Mouse (Mus musculus) heart, postnatal 0 days (tissue): ENCODE results near the gene Ctsh.

ENCODE experiments used
- CTCF ChIP-seq: IDR thresholded peaks from 2 replicates; pipeline ENCODE4 v1.5.1; 2016; ENCODE audit warnings: antibody characterized with exemption, control low read depth, low read depth
- EP300 ChIP-seq: IDR thresholded peaks from 2 replicates; pipeline ENCODE4 v1.6.1; 2016; ENCODE audit warnings: antibody characterized with exemption, low read depth

DNA sequence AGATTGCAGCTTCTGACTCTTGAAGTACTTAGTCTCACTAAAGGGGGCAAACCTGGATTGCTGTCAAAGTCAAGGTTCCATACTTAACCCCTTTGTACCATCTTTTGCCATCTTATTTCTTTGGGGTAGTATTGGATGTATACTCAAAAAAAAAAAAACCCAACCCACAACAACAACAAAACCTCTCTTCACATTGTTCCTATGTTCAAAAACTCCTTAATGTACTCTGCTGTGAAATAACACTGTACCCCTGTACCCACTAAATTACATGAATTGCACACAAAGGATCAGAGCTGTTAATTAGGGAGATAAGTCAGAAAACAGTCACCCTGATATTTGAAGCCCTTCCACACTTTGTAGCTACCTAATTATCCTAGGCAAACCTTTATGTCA lies 61.4 kb downstream of the Ctsh start:
- TF ChIP-seq CTCF (no peak), EP300 (no peak)
